Mouse (Mus musculus) kidney, adult 2 months (tissue): ENCODE data around the gene Mab21l3.

Experiments
- CTCF ChIP-seq: fragments of 200-500 bp; conservative IDR thresholded peaks from 2 replicates; pipeline ENCODE4 v1.5.1; 2011; ENCODE audit warnings: low read depth, mild to moderate bottlenecking, control low read depth, low read length, moderate library complexity, mixed read lengths; ENCODE audit not compliant: insufficient read depth, insufficient read length
- POLR2A ChIP-seq: fragments of 200-500 bp; IDR thresholded peaks from one replicate; pipeline ENCODE4 v1.6.1; 2011; ENCODE audit warnings: low read depth, low read length, control low read depth

DNA sequence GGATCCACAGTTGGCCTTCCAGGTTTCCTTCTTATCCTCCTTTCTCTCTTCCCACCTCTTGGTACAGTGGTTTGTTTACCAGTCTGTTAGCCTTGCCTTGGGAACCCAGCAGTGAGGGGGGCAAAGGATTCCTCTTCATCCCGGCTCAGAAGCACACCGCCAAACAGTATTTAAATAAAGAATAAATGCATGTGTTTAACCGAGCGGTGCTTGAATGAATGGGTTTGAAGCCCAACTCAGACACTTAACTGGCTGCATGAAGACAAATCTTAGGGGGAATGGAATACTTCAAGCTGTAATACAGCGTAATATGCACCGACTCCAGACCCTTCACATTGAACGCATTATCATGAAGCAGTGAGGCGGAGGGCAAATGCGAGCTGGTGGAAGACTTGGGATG lies 54.1 kb downstream of the Mab21l3 start:
- no peak for TF ChIP-seq CTCF
- no peak for TF ChIP-seq POLR2A
